Mouse (Mus musculus): Measurements from ENCODE around the gene Cd200r1.

- no peak for TF ChIP-seq CTCF (IDR thresholded peaks at IDR 0.05; ENCODE audit: low read depth, low read length)
- peak; percentile 83 for TF ChIP-seq POLR2A (IDR thresholded peaks at IDR 0.05; ENCODE audit: extremely low read depth, insufficient read depth, low read length)
Measured at GRCm38 (mm10) chr16:44724083-44724787, 41.3 kb upstream of the Cd200r1 start, which contains the start of gene Nepro.

All from liver, adult 2 months (tissue).